11 mouse cellular contexts compared by ENCODE assay signal in the genomic region with DNA sequence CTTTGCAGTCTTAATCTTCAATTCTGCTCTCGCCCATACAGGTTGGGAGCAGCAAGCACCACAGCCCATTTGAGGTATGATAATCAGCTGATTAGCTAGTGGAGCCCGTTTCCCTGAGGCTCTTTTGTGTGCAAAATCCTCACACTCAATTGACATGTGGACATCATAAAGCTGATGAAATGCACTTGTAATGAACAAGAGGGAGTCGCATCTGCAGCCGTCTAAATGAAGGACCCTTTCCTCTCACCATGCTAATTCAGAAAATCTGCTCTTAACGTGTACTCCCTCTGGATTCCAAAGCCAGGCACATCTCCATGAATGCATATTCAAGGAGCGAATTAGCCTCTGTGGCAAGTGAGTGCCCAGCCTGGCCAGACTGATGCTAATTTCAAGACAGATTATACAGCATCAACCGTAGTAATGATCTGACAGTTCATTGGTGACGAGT.
DNase-seq lines count a peak whose midpoint lies in the region; ATAC-seq and TF ChIP-seq lines count a peak whose summit lies in the region.
"Had no signal": no experiment of that assay in that cellular context is flagged by ENCODE, and none has a peak within 500 bp of the region (broad histone marks: within the 10 kb centered on the region; RNA-seq: fewer than 3 reads in every experiment).

No protein-coding gene starts in this region.

- no peak overlapping the region for H3K27ac ChIP-seq in heart, postnatal 0 days (ENCODE audit: low read depth)
- no peak overlapping the region for H3K27ac ChIP-seq in embryonic facial prominence, embryonic 14.5 days (replicated peaks; ENCODE audit: low read depth, low read length)
- 0 out of 2 replicates have a peak overlapping the region, but pooled peaks have one; percentile 8 for H3K27ac ChIP-seq in hindbrain, postnatal 0 days
- H3K27ac ChIP-seq in neural tube, embryonic 11.5 days (ENCODE audit: low read depth, low read length): no peak overlapping the region; the same call in 1 of the 2 replicates
- H3K27ac ChIP-seq: liver, embryonic 12.5 days had no signal

- DNase-seq in heart, postnatal 0 days (ENCODE audit: low spot score): no peak
- no peak for DNase-seq in heart, adult 18-20 months
- no peak for DNase-seq in embryonic facial prominence, embryonic 14.5 days (ENCODE audit: low spot score)
- peak; percentile 29 for DNase-seq in hindbrain, postnatal 0 days (ENCODE audit: low spot score)
- peak; percentile 45 for DNase-seq in neural tube, embryonic 11.5 days (ENCODE audit: low spot score)
- no peak for DNase-seq in spleen, postnatal 4 days (ENCODE audit: low spot score in 2 of 2)
- no peak for DNase-seq in urinary bladder, postnatal 25 days (ENCODE audit: low spot score)
- DNase-seq in spleen, postnatal 36 days (ENCODE audit: low spot score in 2 of 2): no peak
- DNase-seq: cerebellum, adult 2 months; thymus, postnatal 36 days had no signal

- no peak for ATAC-seq in heart, postnatal 0 days (ENCODE audit: insufficient read depth, low read depth)
- ATAC-seq in embryonic facial prominence, embryonic 14.5 days (ENCODE audit: low read depth): no peak
- no peak for ATAC-seq in hindbrain, postnatal 0 days
- ATAC-seq in neural tube, embryonic 11.5 days (ENCODE audit: insufficient read depth, low FRiP score, low TSS enrichment): peak; percentile 50; the same call in 1 of the 2 replicates
- ATAC-seq: liver, embryonic 12.5 days had no signal

- TF ChIP-seq CTCF in heart, postnatal 0 days (IDR thresholded peaks at IDR 0.05; ENCODE audit: low read depth): no peak
- no peak for TF ChIP-seq CTCF in hindbrain, postnatal 0 days (IDR thresholded peaks at IDR 0.05; ENCODE audit: low read depth)

- H3K4me3 ChIP-seq in heart, postnatal 0 days (ENCODE audit: low read depth, low read length): peak overlapping the region; percentile 38
- H3K4me3 ChIP-seq in embryonic facial prominence, embryonic 14.5 days (ENCODE audit: low read depth, low read length): no peak overlapping the region
- H3K4me3 ChIP-seq in hindbrain, postnatal 0 days (ENCODE audit: low read length): 0 out of 2 replicates have a peak overlapping the region, but pooled peaks have one; percentile 34
- H3K4me3 ChIP-seq in neural tube, embryonic 11.5 days (ENCODE audit: low read depth, low read length): no peak overlapping the region
- H3K4me3 ChIP-seq: liver, embryonic 12.5 days had no signal

- no peak for TF ChIP-seq EP300 in heart, postnatal 0 days (IDR thresholded peaks at IDR 0.05; ENCODE audit: low read depth)

- H3K4me2 ChIP-seq in heart, postnatal 0 days (ENCODE audit: low read depth, low read length): peak overlapping the region; percentile 64
- H3K4me2 ChIP-seq in embryonic facial prominence, embryonic 14.5 days (ENCODE audit: low read depth, low read length): peak overlapping the region; percentile 63; the same call in 1 of the 2 replicates
- H3K4me2 ChIP-seq in hindbrain, postnatal 0 days (ENCODE audit: low read depth, low read length): peak overlapping the region; percentile 61
- H3K4me2 ChIP-seq in neural tube, embryonic 11.5 days (ENCODE audit: low read depth): peak overlapping the region; percentile 56

- H3K36me3 ChIP-seq in heart, postnatal 0 days (replicated peaks; ENCODE audit: control insufficient read depth, insufficient read depth, low read length): no peaks in the 10 kb centered on the region
- H3K36me3 ChIP-seq in embryonic facial prominence, embryonic 14.5 days (ENCODE audit: control insufficient read depth, insufficient read depth, low read length): no peaks in the 10 kb centered on the region
- H3K36me3 ChIP-seq in hindbrain, postnatal 0 days (ENCODE audit: insufficient read depth, low read length): no peaks in the 10 kb centered on the region
- H3K36me3 ChIP-seq in neural tube, embryonic 11.5 days (ENCODE audit: control insufficient read depth, insufficient read depth, low read length): no peaks in the 10 kb centered on the region
- H3K36me3 ChIP-seq: liver, embryonic 12.5 days had no signal

- H3K27me3 ChIP-seq in heart, postnatal 0 days (ENCODE audit: control insufficient read depth, insufficient read depth, low read length): peaks cover 6% of the 10 kb centered on the region; the same call in 1 of the 2 replicates
- H3K27me3 ChIP-seq in embryonic facial prominence, embryonic 14.5 days (replicated peaks; ENCODE audit: control insufficient read depth, insufficient read depth, low read length): peaks cover 21% of the 10 kb centered on the region
- no peaks in the 10 kb centered on the region for H3K27me3 ChIP-seq in hindbrain, postnatal 0 days (ENCODE audit: insufficient read depth, low read length)
- H3K27me3 ChIP-seq in neural tube, embryonic 11.5 days (ENCODE audit: control insufficient read depth, insufficient read depth, low read length): no peaks in the 10 kb centered on the region

- peaks cover 5% of the 10 kb centered on the region; the same call in 1 of the 2 replicates for H3K4me1 ChIP-seq in heart, postnatal 0 days (ENCODE audit: control insufficient read depth, insufficient read depth)
- peaks cover 11% of the 10 kb centered on the region; the same call in 1 of the 2 replicates for H3K4me1 ChIP-seq in embryonic facial prominence, embryonic 14.5 days (ENCODE audit: control insufficient read depth, insufficient read depth, low read length)
- peaks cover 11% of the 10 kb centered on the region; the same call in 1 of the 2 replicates for H3K4me1 ChIP-seq in hindbrain, postnatal 0 days (ENCODE audit: insufficient read depth, low read length)
- peaks cover 8% of the 10 kb centered on the region for H3K4me1 ChIP-seq in neural tube, embryonic 11.5 days (ENCODE audit: control insufficient read depth, insufficient read depth, low read length)

- no peak overlapping the region for H3K9ac ChIP-seq in heart, postnatal 0 days (replicated peaks; ENCODE audit: low read depth, low read length)
- H3K9ac ChIP-seq in embryonic facial prominence, embryonic 14.5 days (ENCODE audit: low read depth, low read length): no peak overlapping the region
- H3K9ac ChIP-seq in hindbrain, postnatal 0 days (replicated peaks; ENCODE audit: low read length): 0 out of 2 replicates have a peak overlapping the region, but pooled peaks have one; percentile 15
- H3K9ac ChIP-seq in neural tube, embryonic 11.5 days (ENCODE audit: low read length): no peak overlapping the region
- H3K9ac ChIP-seq: liver, embryonic 12.5 days had no signal

- H3K9me3 ChIP-seq in heart, postnatal 0 days (replicated peaks; ENCODE audit: control insufficient read depth, low read length): no peaks in the 10 kb centered on the region
- no peaks in the 10 kb centered on the region for H3K9me3 ChIP-seq in embryonic facial prominence, embryonic 14.5 days (ENCODE audit: control insufficient read depth, low read length)
- no peaks in the 10 kb centered on the region for H3K9me3 ChIP-seq in hindbrain, postnatal 0 days (ENCODE audit: low read length)
- no peaks in the 10 kb centered on the region for H3K9me3 ChIP-seq in neural tube, embryonic 11.5 days (ENCODE audit: control insufficient read depth, low read length)
- H3K9me3 ChIP-seq: liver, embryonic 12.5 days had no signal

- WGBS in heart, postnatal 0 days: 27% methylated on average over 8 of the region's 8 CpGs
- WGBS in embryonic facial prominence, embryonic 14.5 days: 13% methylated on average over 8 of the region's 8 CpGs
- 6% methylated on average over 8 of the region's 8 CpGs for WGBS in hindbrain, postnatal 0 days
- 13% methylated on average over 8 of the region's 8 CpGs for WGBS in neural tube, embryonic 11.5 days

Comparison
In these comparisons a context has a peak if more than half of its experiments do, and no peak if none do; other contexts are left out.
1. DNase-seq: peak in hindbrain, postnatal 0 days (single experiment) and neural tube, embryonic 11.5 days (single experiment); none in heart, postnatal 0 days (single experiment), heart, adult 18-20 months (0 of 2), embryonic facial prominence, embryonic 14.5 days (single experiment), spleen, postnatal 4 days (0 of 2), urinary bladder, postnatal 25 days (single experiment) and spleen, postnatal 36 days (0 of 2).
2. H3K4me3 ChIP-seq: peak in heart, postnatal 0 days (single experiment) and hindbrain, postnatal 0 days (single experiment); none in embryonic facial prominence, embryonic 14.5 days (single experiment) and neural tube, embryonic 11.5 days (single experiment).
3. Peak in every context shown above with its lines, with median percentiles within 50 percentile points of each other: H3K4me2 ChIP-seq.